18 mouse cellular contexts compared by ENCODE assay signal in the genomic region with DNA sequence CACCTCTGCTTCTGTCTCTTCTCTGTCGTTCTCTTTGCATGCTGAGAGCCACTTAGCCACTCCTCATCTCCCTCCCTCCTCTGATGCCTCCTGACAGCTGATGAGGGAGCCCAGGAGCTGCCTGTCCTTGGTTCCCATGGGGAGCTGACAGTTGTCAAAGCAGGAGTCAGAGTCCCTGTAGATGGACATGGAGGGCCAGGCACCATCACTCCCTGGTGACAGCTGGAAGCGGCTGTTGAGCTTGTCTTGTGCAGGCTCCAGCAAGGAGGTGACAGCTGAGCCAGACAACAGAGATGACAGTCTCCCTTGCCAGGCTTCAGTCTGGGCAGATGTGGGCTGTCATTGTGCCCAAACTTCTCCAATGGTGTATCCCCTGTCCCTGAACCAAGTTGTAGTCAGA.
DNase-seq lines count a peak whose midpoint lies in the region; ATAC-seq and TF ChIP-seq lines count a peak whose summit lies in the region.
"Had no signal": no experiment of that assay in that cellular context is flagged by ENCODE, and none has a peak within 500 bp of the region (broad histone marks: within the 10 kb centered on the region; RNA-seq: fewer than 3 reads in every experiment).

No protein-coding gene starts in this region.

- H3K9ac ChIP-seq in heart, embryonic 11.5 days (ENCODE audit: low read depth, low read length): no peak overlapping the region
- no peak overlapping the region for H3K9ac ChIP-seq in heart, embryonic 12.5 days
- H3K9ac ChIP-seq in lung, embryonic 15.5 days: no peak overlapping the region
- H3K9ac ChIP-seq in stomach, postnatal 0 days (ENCODE audit: low read length): no peak overlapping the region
- H3K9ac ChIP-seq: hindbrain, embryonic 15.5 days; liver, postnatal 0 days; midbrain, embryonic 12.5 days had no signal

- TF ChIP-seq POLR2A in myocyte (IDR thresholded peaks at IDR 0.05; ENCODE audit: insufficient read length, low read depth): no peak

- H3K27me3 ChIP-seq in heart, embryonic 11.5 days (ENCODE audit: control insufficient read depth, insufficient read depth, low read length): peaks cover 5% of the 10 kb centered on the region
- H3K27me3 ChIP-seq in heart, embryonic 12.5 days (replicated peaks): peaks cover 11% of the 10 kb centered on the region; the same call in 1 of the 2 replicates
- H3K27me3 ChIP-seq in lung, embryonic 15.5 days: no peaks in the 10 kb centered on the region
- H3K27me3 ChIP-seq in myocyte (ENCODE audit: control insufficient read depth, insufficient read depth, insufficient read length): no peaks in the 10 kb centered on the region
- no peaks in the 10 kb centered on the region for H3K27me3 ChIP-seq in stomach, postnatal 0 days (ENCODE audit: control insufficient read depth, insufficient read depth, low read length)
- H3K27me3 ChIP-seq: hindbrain, embryonic 15.5 days; midbrain, embryonic 12.5 days had no signal

- H3K27ac ChIP-seq in heart, embryonic 11.5 days (ENCODE audit: low read depth, low read length): no peak overlapping the region
- H3K27ac ChIP-seq in heart, embryonic 12.5 days (ENCODE audit: poor library complexity, severe bottlenecking): no peak overlapping the region
- no peak overlapping the region for H3K27ac ChIP-seq in lung, embryonic 15.5 days
- no peak overlapping the region for H3K27ac ChIP-seq in stomach, postnatal 0 days (replicated peaks)
- H3K27ac ChIP-seq: hindbrain, embryonic 15.5 days; kidney, postnatal 0 days; layer of hippocampus, adult 2 months; midbrain, embryonic 12.5 days had no signal

- TF ChIP-seq EP300 in stomach, postnatal 0 days (optimal IDR thresholded peaks at IDR 0.05): no peak

- peak; percentile 18 to 53 for DNase-seq in heart, adult 9 months (ENCODE audit: low spot score in 2 of 2)
- DNase-seq in stomach, postnatal 0 days (ENCODE audit: low spot score): no peak
- no peak for DNase-seq in layer of hippocampus, postnatal 14 days (ENCODE audit: low spot score in 2 of 2)
- DNase-seq: adrenal gland, postnatal 14 days; cerebellum, adult 11-12 months; liver; liver, postnatal 0 days; thymus, postnatal 4 days had no signal

- 0 out of 2 replicates have a peak, but pooled peaks cover 3% of the 10 kb centered on the region for H3K4me1 ChIP-seq in heart, embryonic 11.5 days (ENCODE audit: control insufficient read depth, insufficient read depth, low read length)
- no peaks in the 10 kb centered on the region for H3K4me1 ChIP-seq in heart, embryonic 12.5 days (replicated peaks)
- peaks cover 17% of the 10 kb centered on the region for H3K4me1 ChIP-seq in lung, embryonic 15.5 days
- H3K4me1 ChIP-seq in stomach, postnatal 0 days (replicated peaks; ENCODE audit: control insufficient read depth, insufficient read depth): peaks cover 3% of the 10 kb centered on the region; the same call in 1 of the 2 replicates

- H3K36me3 ChIP-seq in heart, embryonic 11.5 days (ENCODE audit: control insufficient read depth, insufficient read depth, low read length): no peaks in the 10 kb centered on the region
- no peaks in the 10 kb centered on the region for H3K36me3 ChIP-seq in heart, embryonic 12.5 days
- H3K36me3 ChIP-seq in lung, embryonic 15.5 days: no peaks in the 10 kb centered on the region
- no peaks in the 10 kb centered on the region for H3K36me3 ChIP-seq in myocyte (ENCODE audit: control insufficient read depth, insufficient read depth)
- no peaks in the 10 kb centered on the region for H3K36me3 ChIP-seq in stomach, postnatal 0 days (ENCODE audit: control insufficient read depth, insufficient read depth, low read length)
- H3K36me3 ChIP-seq: hindbrain, embryonic 15.5 days; midbrain, embryonic 12.5 days had no signal

- no peaks in the 10 kb centered on the region for H3K9me3 ChIP-seq in heart, embryonic 11.5 days (replicated peaks; ENCODE audit: control insufficient read depth, low read length)
- no peaks in the 10 kb centered on the region for H3K9me3 ChIP-seq in heart, embryonic 12.5 days (replicated peaks)
- H3K9me3 ChIP-seq in lung, embryonic 15.5 days: no peaks in the 10 kb centered on the region
- H3K9me3 ChIP-seq in stomach, postnatal 0 days (ENCODE audit: control insufficient read depth, low read length): no peaks in the 10 kb centered on the region
- H3K9me3 ChIP-seq: hindbrain, embryonic 15.5 days; midbrain, embryonic 12.5 days had no signal

- 21% methylated on average over 2 of the region's 2 CpGs for WGBS in heart, embryonic 11.5 days (ENCODE audit: insufficient replicate concordance)
- 12% methylated on average over 2 of the region's 2 CpGs for WGBS in heart, embryonic 12.5 days
- 25% methylated on average over 2 of the region's 2 CpGs for WGBS in lung, embryonic 15.5 days
- 45% methylated on average over 2 of the region's 2 CpGs for WGBS in stomach, postnatal 0 days

- no peak overlapping the region for H3ac ChIP-seq in myocyte (ENCODE audit: control insufficient read depth, insufficient read length)

- ATAC-seq in heart, embryonic 11.5 days (replicated peaks; ENCODE audit: insufficient number of reproducible peaks, low FRiP score, low TSS enrichment): no peak
- ATAC-seq in heart, embryonic 12.5 days (ENCODE audit: insufficient number of reproducible peaks, low FRiP score): peak; percentile 25; the same call in 1 of the 2 replicates
- ATAC-seq in lung, embryonic 15.5 days (ENCODE audit: borderline replicate concordance, extremely low read depth, low FRiP score, low TSS enrichment): peak; percentile 37; the same call in 1 of the 2 replicates
- ATAC-seq in megakaryocyte progenitor cell, adult 5-6 weeks (replicated peaks; ENCODE audit: poor library complexity): no peak
- no peak for ATAC-seq in stomach, postnatal 0 days (ENCODE audit: low FRiP score, low TSS enrichment)
- ATAC-seq: intestine, embryonic 16.5 days; liver, postnatal 0 days had no signal

- H3K79me2 ChIP-seq in myocyte (ENCODE audit: control insufficient read depth, insufficient read depth): no peaks in the 10 kb centered on the region

- TF ChIP-seq CTCF in stomach, postnatal 0 days (IDR thresholded peaks at IDR 0.05; ENCODE audit: low read depth): no peak

- H3K4me3 ChIP-seq in heart, embryonic 11.5 days (ENCODE audit: low read depth, low read length): no peak overlapping the region
- no peak overlapping the region for H3K4me3 ChIP-seq in heart, embryonic 12.5 days
- no peak overlapping the region for H3K4me3 ChIP-seq in lung, embryonic 15.5 days
- H3K4me3 ChIP-seq in myocyte: no peak overlapping the region
- H3K4me3 ChIP-seq in stomach, postnatal 0 days (ENCODE audit: low read depth, low read length): no peak overlapping the region
- H3K4me3 ChIP-seq: hindbrain, embryonic 15.5 days; layer of hippocampus, adult 2 months; midbrain, embryonic 12.5 days had no signal

- no peak overlapping the region for H3K4me2 ChIP-seq in heart, embryonic 11.5 days
- H3K4me2 ChIP-seq in heart, embryonic 12.5 days: no peak overlapping the region
- no peak overlapping the region for H3K4me2 ChIP-seq in lung, embryonic 15.5 days
- no peak overlapping the region for H3K4me2 ChIP-seq in myocyte (ENCODE audit: low read depth)
- no peak overlapping the region for H3K4me2 ChIP-seq in stomach, postnatal 0 days (replicated peaks; ENCODE audit: low read depth)
- H3K4me2 ChIP-seq: hindbrain, embryonic 15.5 days; midbrain, embryonic 12.5 days had no signal

TF ChIP-seq in myocyte, 11 proteins besides CTCF, POLR2A, EP300 and RAD21:
- TF ChIP-seq SRF (IDR thresholded peaks at IDR 0.05; ENCODE audit: control insufficient read depth, insufficient read length, low read depth): no peak
- TF ChIP-seq REST (IDR thresholded peaks at IDR 0.05; ENCODE audit: insufficient read depth, insufficient read length): no peak
- TF ChIP-seq MYOD1 (IDR thresholded peaks at IDR 0.05; ENCODE audit: control insufficient read depth in 1 of 3, insufficient read length in 2 of 3, low read depth in 2 of 3): peak; percentile 13 to 85 (median 48)
- TF ChIP-seq E2F4 (IDR thresholded peaks at IDR 0.05; ENCODE audit: insufficient read depth): no peak
- no peak for TF ChIP-seq POLR2AphosphoS2 (IDR thresholded peaks at IDR 0.05; ENCODE audit: insufficient read length, low read depth)
- peak; percentile 10 for TF ChIP-seq TCF12 (IDR thresholded peaks at IDR 0.05; ENCODE audit: insufficient read depth, poor library complexity, severe bottlenecking)
- no peak for TF ChIP-seq MAX (IDR thresholded peaks at IDR 0.05; ENCODE audit: low read depth)
- peak; percentile 35 to 90 (median 86) for TF ChIP-seq MYOG (IDR thresholded peaks at IDR 0.05; ENCODE audit: control insufficient read depth in 1 of 3, insufficient read depth in 1 of 3, insufficient read length in 2 of 3, low read depth in 2 of 3)
- peak; percentile 73 for TF ChIP-seq TCF3 (IDR thresholded peaks at IDR 0.05; ENCODE audit: insufficient read length, low read depth)

Comparison
In these comparisons a context has a peak if more than half of its experiments do, and no peak if none do; other contexts are left out.
1. ATAC-seq: peak in heart, embryonic 12.5 days (single experiment) and lung, embryonic 15.5 days (single experiment); none in heart, embryonic 11.5 days (single experiment), megakaryocyte progenitor cell, adult 5-6 weeks (single experiment) and stomach, postnatal 0 days (single experiment).
2. DNase-seq: peak in heart, adult 9 months (2 of 2); none in stomach, postnatal 0 days (single experiment) and layer of hippocampus, postnatal 14 days (0 of 2).